Mouse (Mus musculus) regulatory T cell (primary cell): ENCODE results near the gene Zcchc14.
"Not testable (repeated sequence)": the region's sequence is repeated elsewhere in the genome, so short reads cannot be mapped to it uniquely, and the experiment has no call there.

Experiments used
- in situ Hi-C: fragments of 300-600 bp; cut with MboI, MseI; formaldehyde crosslinking; loops from one replicate; pipeline ENCODE4 v1.15.1; 2025; ENCODE audit warnings: high pct_unique_total_duplicates

The Zcchc14 gene

DNA sequence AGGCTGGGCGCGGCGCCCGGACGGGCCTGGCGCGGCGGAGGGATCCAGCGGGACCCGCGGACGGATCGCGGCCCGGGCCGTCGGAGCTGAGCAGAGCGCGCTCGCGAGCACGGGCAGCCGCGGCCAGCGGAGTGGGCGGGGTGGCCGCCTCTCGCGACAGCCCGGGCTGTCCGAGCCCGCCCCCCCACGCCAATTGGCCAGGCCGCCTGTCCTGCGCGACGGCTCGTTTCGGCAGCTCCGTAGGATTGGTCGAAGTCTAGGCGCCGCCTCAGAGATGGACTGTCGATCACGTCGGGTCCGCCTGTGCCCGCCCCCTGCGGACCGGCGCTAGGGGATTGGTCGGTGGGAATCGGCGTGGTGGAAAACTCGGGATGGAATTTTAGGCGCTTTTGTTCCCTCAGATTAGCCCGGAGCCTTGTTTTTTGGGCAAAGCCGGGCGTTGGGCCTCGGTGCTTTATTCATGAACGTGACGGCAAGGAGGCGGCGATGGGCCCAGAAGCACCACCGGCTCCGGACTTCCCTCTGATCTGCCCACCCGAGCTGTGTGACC lies at the start of gene Zcchc14:
Zcchc14 (minus strand) TSS at position 128 of the 550 bp plus-strand sequence.
- in situ Hi-C loops = no loop called here

DNA sequence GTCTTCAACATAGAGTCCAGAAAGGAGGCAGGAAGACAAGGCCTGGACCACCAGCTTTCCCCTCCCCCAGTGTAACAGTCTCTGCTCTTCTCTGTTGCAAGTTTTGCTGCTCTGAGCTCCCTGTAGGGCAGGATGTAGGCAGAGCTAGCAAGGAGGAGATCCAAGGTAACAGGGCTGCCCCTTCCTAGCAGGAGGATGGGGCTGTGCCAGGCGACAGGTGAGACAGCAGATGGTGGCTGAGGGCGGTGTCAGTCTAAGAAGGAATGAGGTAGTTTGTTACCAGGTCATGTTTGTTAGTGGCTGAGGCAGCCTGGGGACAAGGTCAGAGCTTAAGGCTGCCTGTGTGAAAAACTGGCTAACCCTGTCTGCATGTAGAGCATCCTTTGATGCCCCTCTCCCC lies 47.2 kb upstream of the Zcchc14 start:
- in situ Hi-C loops = no loop called here

DNA sequence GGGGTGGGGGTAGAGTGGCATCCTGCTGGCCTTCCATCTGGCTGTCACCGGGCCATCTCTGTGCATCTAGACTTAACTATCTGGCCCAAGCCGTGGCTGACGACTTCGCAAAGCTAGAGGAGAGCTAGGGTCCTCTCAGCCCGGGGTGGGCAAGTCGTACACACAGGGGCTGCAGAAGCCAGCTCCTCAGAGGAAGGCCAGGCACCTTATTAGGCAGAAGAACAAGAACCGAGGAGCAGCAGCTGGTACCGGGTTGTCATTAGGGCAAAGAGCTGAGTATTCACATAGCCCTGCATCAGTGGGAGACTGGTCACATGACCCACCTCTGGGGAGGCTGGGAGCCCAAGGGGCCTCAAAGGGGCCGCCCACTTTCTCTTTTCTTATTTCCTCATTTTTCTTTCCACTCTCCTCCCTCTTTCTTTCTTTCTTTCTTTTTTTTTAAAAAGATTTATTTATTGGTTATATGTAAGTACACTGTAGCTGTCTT lies 46.0 kb upstream of the Zcchc14 start:
- in situ Hi-C loops = no loop called here

DNA sequence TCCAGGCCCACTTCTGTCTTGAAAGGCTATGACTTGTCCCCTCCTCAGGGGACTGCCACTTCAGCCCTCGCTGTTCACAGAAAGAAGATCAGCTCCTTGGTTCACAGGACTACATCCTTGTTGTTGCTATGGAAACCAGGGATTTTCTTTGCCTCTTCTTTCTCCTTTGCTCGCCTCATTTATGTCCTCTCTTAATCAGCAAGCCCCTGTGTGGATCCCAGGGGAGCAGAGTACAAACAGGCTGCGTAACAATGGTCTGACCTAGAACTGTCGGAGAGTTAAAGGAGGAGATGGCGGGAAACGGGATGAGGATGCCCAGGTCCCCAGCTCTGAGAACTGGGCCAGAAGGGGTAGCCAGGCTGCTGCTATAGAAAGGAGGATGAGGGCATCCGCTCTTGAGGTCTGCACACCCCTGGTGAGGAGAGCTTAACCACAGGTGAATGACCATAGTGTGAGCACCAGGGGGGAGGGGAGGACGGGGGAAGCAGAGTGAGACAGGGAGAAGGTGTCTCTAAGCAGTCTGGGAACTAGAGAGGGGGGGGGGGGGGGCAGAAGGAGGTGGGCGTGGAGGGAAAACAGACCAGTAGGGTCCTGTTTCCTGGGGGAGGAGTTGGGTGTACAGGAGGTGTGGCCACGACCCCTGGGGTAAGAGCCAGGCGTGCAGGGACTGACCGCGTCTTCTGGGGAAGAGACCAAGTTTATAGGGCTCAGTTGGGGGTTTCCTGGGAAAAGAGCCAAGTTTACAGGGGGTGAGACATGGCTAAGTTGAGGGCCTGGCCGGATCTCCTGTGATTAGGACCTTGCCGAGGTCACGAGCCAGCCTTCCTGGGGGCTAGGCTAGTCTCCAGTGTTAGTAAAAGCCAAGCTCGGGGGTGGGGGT lies 45.3 kb upstream of the Zcchc14 start:
- in situ Hi-C loops = no loop called here

DNA sequence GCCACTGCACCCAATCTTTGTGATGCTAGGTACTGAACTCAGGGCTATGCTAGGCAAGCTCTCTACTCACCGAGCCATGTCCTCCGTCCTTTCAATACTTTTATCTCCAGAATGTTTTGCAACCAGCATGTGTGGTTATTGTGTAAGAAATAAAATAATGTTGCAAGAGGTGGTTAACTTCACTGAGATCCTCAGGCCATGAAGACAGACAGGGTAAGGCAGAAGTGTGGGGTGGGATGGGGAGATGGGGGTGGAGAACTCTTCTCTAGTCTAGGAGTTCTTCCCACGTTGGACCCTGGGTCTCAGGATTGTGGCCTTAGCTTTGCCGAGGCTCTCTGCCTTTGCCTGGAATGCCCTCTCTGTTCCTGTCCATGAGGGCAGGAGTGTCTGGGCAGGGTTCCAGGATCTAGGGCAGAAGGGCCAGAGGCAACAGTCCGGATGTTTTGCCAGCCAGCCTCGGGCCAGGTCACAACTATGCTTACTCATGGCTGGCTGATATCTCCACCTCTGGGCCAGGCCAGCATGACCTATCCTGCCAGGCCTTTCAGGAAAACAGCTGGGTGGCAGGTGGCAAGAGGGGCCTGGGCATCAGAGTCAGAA lies 43.0 kb upstream of the Zcchc14 start:
- in situ Hi-C loops = no loop called here

DNA sequence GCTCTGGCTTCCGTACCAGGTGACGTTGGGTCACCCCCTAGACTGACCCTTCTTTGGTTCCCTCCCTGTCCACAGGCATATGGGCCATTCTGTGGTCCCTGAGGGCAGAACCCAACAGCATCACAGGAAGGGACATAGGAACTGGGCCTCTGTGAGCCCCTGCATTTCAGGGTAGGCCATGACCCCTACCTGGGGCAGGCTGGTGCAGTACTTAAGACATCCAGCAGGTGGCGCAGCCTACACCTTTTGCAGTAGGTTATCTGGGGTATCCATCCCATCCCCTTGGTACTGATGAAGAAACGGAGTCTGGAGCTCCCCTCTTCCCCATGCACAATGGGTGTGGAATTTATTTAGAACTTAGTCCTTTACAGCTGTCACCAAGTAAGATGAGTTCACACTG lies 41.8 kb upstream of the Zcchc14 start:
- in situ Hi-C loops = no loop called here

DNA sequence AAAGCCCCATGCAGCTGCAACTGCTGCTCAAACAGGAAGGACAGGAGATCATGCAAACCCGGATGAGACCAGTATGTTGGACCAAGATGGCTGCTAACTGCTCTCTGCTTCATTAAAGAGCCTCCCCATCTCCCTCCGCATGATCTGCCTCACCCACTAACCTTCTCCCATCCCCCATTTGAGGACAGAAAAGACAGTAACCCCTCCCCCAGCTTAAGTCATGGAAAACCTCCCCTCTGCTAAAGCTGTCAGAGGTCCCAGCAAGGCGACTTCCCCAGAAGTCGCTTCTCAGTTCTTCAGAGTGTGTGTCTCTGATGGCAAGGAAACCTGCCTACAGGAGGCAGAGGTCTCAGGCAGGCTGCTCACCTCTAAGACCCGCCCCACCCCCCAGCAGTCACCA lies 35.8 kb upstream of the Zcchc14 start:
- in situ Hi-C loops = no loop called here

DNA sequence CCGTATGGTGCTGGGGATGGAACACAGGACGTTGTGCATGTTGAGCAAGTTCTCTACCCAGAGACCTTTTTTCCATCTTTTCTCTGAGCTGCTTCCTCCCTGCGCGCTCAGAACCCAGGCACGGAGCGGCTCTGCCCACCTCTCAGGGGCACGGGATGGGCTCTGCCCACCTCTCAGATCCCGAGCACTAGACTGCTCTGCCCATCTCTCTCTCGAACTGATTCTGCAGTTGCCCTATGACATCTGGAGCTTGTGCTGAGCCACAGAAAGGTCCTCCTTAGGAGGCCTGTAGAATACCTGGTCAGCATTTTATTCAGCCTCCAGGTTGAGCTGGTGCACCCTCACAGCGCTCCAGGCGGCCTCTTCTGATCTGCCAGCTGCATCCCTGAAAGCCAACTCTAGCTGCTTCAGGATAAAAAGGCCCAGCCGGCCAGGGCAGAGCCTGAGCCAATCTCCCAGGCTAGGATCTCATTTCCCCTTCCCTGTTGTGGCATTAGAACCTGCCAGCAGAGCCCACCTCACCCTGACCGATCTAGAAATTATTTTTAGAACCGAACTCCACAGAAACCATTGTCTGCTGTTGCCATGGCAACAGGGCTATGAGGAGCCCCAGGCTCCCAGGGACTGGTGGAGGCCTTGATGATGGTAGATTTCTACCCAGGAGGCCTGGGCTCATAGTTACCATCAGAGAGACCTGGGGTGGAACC lies 34.9 kb upstream of the Zcchc14 start:
- in situ Hi-C loops = no loop called here

DNA sequence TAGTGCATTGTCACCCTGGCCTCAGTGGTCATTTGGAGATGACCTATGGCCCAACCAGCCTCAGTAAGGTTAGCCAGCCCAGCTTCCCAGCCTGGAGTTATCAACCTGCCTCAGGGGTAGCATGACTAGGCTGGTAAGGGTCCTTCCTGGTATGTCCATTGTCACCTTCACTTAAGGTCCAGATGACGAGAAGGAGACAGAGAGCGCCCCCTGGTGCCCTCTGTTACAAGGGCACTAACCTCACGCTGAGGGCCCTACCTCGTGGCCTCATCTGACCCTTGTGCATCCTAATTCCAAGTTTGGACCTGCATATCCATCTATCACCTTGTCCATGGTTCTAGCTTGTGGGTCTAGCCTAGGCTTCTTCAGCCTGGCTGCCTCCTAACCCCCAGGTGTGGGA lies 32.7 kb upstream of the Zcchc14 start:
- in situ Hi-C loops = no loop called here

DNA sequence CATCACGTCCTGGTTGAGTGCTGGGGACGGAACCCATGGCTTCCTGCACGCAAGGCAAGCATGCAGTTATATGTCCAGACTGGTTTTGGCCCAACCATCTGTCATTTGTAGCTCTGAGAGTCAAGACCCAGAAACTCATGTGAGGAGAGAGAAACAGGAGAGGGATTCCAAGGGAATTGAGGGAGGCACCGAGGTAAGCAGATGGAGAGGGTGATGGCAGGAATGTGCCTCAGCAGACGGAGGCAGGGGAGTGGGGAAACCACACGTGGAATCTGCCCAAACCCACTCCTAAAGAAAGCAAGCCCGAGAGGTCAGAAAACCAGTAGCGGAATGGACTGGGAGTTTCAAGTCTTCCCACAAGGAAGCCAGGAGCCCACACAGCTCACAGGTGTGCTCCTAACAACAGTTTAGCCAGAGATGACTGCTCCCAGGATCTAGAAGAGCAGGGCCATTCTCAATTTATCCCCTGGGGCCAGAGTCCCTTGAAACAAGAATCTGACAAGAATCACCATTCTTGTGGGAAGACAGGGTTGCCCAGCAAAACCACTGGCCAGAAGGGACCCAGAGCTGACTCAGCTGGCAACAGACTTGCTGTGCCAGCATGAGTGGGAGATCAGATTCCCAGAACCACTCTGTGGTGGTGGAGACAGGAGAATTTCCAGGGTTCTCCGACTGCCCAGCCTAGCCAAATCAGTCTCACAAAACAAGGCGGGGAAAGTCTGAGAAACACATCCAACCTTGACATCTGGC lies 30.6 kb upstream of the Zcchc14 start:
- in situ Hi-C loops = no loop called here

DNA sequence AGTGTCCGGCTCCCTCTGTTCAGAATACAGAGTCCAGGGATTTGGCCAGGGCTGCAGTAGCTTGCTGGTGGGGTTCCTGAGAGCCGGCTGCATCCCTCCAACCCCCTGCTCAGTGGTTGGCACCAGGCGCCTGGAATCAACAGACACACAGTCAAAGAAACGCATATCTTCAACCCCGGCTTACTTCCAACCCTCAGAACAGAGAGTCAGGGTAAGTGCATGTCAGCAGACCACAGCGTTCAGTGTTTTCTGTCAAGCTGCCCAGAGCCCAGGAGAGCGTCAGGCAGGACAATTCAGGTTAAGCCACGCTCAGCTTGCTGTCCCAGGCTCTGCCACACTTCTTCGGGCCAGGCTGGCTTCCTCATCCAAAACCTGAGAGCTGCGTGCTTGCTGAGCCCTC lies 28.8 kb upstream of the Zcchc14 start:
- in situ Hi-C loops = no loop called here

DNA sequence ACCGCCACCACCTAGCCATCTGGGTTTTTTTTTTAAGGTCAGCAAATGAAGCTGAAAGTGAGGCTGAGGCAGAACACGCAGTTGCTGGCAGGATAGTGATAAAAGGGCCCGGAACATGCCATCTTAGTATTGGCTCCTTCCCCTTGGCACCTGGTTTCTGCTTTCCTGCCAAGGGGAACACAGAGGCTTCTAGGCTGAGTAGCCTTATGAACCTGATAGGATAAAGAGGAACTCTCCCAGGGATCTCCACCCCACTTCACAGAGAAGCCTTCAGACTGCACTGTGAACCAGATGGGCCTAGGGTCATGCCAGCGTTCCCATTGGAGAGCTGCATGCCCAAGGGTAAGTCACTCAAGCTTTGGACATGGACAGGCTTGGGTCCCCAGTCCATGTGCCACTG lies 28.2 kb upstream of the Zcchc14 start:
- in situ Hi-C loops = no loop called here

DNA sequence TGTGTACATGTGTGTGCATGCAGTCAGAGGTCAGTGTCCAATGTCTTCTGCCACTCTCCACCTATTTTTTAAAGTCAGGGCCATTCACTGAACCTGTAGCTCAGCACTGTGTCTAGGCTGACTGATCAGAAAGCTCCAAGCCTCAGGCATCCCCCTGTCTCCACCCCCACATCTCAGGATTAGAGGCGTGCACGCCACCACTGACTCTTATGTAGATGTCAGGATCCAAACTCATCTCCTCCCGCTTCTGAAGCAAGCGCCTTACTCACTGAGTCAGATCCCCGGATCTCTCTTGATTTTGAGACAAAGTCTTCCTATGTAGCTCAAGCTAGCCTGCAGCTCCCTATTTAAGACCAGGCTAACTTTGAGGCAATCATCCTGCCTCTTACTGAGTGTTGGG lies 26.0 kb upstream of the Zcchc14 start:
- in situ Hi-C loops = no loop called here

DNA sequence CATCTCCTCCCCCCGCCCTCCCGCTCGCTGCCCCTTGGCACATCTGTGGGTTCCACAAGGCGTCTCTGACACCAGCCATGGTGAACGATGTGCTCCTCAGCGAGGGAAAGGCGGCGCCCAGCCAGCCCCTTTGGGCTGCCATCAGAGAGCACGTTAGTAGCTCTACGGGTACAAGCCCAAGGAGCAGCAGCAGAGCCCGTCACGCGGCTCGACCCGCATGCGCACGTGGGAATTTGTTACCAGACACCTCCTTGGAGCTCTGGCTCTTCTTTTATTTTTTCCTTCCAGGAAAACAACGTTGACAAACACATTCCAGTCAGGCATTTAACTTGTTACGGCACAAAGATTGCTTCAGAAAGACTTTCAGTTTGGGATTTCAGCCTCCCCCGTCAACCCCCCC lies 23.0 kb upstream of the Zcchc14 start:
- in situ Hi-C loops = no loop called here

DNA sequence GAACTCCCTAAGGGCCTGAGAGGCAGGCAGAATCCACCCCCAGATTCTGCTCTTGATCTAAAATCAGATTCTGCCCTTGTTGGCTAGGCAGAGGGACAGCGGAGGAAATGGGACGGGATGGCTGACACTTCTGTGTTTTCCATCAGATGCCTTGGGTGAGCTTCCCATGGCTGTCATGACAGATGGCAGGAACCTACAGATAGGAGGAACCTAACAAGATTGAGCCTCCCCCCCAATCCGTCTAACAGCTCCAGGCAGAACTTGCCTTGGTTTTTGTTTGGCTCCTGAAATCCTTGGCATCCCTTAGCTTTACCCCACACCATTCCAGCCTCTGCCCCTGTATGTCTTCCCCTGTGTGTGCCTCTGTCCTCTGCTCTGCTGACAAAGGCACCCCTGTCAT lies 22.5 kb upstream of the Zcchc14 start:
- in situ Hi-C loops = no loop called here

DNA sequence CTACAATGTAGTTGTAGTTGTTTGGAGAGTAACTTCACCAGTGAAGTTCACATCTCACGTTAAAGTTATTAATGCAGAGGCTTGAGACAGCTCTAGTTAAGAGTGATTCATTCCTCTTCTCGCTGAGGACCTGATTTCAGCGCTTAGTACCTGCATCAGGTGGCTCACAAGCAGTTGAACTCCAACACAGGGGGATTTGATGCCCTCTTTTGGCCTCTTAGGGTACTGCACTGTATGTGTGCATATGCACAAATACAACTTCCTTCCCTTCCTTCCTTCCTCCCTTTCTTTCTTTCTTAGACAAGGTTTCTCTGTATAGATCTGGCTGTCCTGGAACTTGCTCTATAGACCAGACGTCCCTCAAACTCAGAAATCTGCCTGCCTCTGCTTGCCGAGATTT lies 21.8 kb upstream of the Zcchc14 start:
- in situ Hi-C loops = no loop called here

DNA sequence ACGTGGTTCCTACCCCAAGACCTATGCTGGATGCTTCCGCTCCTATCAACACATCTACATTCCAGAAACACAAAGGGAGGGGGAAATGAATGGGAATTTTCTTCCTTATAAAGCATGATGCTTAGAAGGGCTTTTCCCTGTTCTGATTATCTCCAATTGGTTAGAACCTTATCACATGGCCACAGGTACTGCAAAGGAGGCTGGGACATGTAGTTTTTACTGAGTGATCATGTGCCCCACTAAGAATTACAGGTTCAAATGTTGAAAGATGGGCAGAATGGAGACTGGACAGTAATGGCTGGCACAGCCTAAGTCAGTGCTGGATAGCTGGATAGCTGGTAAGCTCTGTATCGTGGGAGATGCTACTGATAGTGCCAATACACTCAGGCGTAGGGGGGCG lies 21.2 kb upstream of the Zcchc14 start:
- in situ Hi-C loops = no loop called here

DNA sequence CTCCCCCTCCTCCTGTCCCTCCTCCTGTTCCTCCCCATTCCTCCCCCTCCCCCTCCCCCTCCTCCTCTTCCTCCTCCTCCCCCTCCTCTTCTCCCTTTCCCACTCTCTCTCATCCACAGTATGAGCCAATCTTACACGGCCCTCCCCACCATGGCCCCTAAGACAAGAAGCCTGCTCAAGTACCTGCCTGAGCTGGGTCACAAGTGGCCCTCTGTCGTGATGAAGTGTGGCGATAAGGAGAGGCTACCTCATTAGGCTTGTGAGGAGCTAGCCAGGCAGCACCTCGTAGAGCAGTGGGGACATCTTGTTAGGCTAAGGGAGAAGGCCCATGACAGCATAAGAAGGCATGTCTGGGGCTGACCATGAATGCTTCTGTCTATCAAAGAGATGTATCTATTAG lies 20.5 kb upstream of the Zcchc14 start:
- in situ Hi-C loops = no loop called here

DNA sequence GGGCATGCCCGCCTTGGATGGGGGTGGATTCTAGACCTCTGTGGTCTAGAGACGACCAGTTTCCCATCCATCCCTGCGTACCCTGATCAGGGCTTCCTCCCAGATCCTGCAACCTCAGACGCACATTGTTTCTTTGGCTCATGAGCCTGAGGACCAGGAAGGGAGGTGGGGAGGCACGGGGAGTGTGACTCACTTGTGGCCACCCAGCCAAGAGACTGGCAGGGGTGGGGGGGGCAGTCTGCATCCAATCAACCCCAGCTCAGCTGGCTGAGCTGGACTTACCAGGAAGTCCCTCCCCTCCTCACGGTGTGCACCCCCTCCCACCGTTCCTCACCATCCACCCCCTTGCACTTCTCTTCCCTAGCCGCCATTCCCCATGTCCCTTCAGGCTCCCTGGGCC lies 16.5 kb upstream of the Zcchc14 start:
- in situ Hi-C loops = no loop called here

DNA sequence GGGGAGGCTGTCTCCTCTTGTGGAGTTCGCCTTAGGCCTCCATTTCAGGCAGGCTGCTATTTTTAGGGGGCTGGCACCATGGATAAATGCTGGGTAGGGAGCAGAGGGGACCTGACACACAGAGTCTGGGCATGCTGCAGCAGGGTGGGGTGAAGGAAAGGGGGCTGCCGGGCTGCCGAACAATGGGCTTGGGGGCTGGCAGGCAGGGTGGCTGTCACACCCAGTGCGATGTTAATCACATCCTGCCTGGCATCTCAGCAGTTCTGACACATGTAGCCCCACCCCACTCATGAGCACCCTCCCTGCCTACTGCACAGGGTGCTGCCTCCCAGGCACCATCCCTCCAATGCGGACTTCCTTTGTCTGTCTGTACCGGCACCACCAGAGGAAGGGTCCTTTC lies 15.9 kb upstream of the Zcchc14 start:
- in situ Hi-C loops = no loop called here

DNA sequence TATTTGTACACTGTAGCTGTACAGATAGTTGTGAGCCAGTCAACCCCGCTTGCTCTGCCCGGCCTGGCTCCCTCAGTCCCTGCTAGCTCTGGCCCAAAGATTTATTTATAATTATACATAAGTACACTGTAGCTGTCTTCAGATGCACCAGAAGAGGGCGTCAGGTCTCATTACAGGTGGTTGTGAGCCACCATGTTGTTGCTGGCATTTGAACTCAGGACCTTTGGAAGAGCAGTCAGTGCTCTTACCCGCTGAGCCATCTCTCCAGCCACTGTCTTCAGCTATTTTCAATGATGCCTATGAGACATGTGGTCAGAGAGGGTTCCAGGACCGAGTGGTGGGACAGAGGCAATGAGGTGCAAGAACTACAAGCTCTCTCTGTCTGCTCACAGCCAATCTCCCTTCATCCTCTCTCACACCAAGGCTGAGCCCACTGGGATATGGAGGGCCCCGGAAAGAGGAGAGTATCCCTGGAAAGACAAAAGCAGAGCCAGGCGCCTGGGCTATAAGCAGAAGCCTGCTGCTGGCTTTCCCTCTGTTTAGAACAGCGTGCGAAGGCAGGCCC lies 15.3 kb upstream of the Zcchc14 start:
- in situ Hi-C loops = not testable (repeated sequence)
